Mouse (Mus musculus) hindlimb bud, embryonic 11.5 days (tissue): ENCODE measurements around the gene Slc22a14.
"Not testable (repeated sequence)": the region's sequence is repeated elsewhere in the genome, so short reads cannot be mapped to it uniquely, and the experiment has no call there.

Experiments used
- DNase-seq: peaks from one replicate; pipeline ENCODE4 v3.0.0-alpha.2; 2012; ENCODE audit warnings: low read depth, low spot score; ENCODE audit errors: extremely low spot score

The Slc22a14 gene

DNA sequence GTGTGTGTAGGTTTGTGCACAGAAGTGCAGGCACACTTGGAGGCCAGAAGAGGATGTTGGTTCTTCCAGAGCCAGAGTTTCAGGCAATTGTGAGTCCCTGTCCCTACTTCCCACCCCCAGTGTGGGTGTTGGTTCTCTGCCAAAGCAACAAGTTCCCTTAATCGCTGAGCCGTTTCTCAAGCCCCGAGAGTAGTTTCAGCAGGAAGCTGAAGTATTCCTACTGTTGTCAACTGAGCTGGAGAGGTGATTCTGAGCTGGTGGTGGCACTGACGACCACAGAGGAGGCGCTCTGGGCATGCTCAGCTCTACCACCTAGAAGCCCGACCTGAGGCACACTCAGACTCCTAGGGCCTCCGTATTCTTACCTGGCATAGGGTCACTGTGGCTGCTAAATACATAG, at the start of gene Slc22a14:
Gene Slc22a14 (minus strand): TSS at position 270 of the 400 bp plus-strand sequence.
- DNase-seq = no peak

DNA sequence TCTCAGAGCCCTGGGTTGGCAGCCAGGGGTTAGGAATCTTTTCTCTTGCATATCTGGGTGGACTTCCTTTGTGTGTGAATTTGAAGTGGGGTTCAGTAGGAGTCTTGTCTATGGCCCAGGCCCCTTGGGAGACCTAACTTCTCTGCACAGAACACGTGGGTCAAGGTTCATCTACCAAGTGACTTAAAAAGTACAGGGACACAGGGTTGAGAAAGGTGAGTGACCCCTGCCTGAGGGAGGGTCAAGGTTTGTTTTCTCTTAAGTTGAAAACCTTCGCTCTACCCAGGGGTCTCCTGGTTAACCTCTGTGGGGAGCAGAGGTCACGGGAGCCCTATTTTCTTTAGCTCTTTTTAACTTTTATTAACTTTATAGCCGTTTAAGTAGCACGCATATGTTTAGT, 44.5 kb upstream of the Slc22a14 start:
- DNase-seq = no peak

DNA sequence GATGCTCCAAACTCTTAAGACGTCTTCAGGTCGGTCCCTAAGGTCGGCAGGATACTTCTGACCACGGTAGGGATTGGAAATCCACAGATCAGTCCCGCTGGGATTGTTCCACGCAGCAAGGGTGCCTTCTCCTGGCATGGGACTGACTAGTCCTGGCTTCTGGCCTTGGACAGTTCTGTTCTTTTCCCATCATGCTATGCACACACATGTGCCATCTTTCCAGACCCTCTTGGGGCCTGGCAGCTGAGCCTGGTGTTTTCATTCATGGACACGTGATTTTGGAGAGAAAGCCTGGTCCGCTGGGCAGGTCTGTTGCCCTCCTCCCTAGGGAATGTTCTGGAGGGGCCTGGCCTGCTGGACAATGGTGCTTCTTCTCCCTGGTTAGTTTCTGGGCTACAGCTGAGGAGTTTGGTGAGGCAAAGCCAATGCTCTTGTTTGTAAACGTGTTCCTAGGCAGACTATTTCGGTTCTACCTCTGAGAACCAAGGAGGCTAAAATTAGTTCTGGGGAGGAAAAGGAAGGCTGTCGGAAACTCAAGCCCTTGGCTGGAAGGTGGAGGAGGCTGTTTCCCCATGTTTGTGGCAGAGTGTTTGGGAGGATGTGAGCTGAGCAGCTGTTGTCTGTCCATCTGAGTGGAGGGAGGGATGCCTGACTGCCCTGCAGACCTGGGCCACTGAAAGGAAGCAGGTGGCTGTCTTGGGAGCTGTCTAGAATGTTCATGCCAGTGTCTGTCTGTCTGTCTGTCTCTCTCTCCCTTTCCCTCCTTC, 43.7 kb upstream of the Slc22a14 start:
- DNase-seq = no peak

DNA sequence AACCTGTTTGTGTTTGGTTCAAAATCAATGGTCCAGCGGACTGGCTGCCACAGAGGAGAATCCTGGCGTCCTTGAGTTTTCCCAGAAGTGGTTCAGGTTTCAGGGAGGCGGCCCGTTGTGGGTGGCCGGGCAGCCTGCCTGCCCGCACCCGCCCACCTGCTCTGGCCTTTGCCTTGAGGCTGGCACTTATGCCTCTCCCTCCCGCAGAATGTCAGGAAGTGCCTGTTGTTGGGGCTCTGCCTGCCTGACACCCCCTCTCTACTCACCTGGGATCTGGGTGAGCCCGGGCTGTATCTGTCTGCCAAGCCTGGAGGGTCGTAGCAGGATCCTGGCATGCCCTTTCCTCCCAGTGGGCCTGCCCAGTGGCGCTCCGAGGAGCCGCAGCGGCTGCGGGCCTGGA, 42.5 kb upstream of the Slc22a14 start:
- no peak for DNase-seq

DNA sequence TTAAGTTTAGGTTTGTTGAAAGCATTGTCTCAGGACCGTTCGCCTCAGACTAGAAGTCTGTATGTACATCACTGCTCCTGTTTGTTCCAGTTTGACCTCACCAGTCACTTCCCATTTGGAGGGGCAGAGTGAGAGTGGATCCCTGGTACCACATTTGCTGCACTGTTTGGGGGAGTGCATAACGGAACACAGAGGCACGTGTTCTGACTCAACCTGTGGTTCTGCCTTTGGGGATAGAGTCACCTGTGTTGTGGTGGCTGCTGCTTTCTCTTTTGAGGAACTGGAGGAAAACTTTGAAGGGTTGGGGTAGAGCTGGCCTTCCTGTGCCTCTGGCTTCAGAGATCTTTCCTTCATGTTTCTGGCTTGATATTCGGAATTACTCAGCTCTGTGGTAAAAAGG, 38.7 kb upstream of the Slc22a14 start:
- DNase-seq = no peak

DNA sequence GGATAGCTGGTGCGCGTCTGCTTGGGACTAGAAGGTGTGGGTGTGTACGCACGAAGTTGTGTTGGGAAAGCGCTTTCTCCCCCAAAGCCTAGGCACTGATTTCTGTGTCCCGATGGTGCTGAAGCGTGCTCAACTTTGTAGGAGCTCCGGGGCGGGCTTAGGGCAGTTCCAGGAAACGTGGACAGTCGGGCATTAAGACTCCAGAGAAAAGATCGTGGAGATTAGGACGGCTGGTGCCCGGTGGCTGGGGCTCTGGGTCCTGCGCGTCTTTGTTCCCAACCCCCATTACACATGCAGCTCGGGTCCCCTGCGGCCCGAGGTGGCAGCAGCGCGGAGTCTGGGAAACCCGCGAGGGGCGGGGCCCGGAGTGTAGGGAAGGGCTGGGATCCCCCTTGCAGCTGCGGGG, 37.9 kb upstream of the Slc22a14 start:
- DNase-seq = no peak

DNA sequence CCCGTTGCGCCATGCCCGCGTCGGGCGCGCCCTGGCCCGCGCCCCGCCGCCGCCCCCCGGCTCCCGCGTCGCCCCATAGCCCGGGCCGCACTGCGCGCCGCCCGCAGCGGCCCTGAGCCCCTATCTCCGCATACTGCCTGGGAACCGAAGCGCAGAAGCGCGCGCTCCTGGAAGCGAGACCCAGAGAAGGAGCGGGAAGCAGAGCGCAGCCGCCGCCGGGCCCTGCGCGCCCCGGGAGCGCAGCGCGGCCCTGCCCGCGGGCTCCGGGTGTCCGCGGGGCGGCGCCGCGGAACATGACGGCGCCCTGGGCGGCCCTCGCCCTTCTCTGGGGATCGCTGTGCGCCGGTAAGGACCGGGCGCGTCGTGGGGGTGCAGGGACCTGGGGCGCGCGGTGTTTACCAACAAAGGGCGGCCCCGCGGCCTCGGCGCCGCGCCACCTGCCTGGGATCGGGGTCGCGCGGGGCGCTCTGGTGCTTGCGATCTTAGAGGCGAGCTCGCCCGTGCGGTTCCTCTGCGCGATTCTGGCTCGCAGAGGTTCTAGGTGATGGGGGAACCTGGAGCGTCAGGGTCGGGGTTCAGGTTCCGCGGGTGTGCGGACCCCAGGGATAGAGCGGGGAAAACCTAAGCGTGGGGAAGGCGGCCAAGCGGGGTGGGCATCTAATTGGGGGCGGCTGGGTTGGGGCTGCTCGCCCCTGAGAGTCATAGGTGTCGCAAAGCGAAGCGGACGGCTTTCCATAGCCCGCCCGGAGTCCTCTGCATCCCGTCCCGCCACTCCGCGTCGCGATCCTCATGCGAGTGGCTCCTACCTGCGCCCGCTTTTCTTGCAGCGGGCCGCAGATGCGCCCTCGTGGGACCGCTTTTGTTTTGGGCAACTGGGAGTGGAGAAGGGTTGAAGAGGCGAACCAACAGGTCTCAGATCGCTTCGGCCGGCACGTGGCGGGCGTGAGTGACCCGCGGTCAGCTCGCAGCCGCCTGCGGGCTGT, 37.2 kb upstream of the Slc22a14 start:
- no peak for DNase-seq

DNA sequence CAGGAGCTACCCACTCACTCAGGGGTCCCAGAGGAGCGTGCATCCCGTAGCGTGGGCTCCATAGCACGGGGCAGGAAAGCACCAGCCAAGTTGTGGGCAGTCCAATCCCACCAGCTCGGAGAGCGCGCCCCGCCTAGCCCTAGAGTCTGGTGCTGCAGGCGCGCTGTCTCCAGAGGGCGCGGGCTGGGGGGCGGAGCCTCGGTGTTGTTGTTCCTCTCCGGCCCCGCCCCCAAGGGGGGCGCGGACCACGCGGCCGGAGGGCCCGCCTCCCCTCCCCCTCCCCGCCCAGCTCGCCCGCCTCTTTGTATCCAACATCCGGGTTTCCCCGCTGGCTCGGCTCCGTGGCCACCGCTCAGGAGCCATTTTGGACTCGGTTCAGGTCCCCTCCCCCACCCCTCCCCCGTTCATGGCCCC, 36.5 kb upstream of the Slc22a14 start, which contains the start of gene Acvr2b:
Gene Acvr2b (plus strand): TSS at position 318 of the 414 bp plus-strand sequence.
- peak; percentile 88 for DNase-seq

DNA sequence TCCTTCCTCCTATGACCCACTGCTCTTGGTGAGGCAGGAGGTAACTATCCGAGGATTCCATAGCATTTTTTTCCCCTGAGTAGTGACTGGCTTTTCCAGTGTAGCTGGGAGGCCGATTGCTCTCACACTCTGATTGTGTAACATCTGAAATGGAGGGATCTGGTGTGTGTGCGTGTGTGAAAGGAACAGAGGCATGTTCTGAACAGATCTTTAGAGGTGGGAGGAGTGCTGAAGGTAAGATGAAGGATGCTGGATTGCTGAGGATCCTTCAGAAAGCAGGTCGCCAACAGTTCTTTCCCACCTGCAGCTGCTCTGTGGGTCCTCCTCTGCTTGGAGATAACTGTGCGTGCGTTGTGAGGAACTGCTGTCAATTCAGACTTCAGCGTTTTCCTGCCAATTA, 36.0 kb upstream of the Slc22a14 start:
- no peak for DNase-seq

DNA sequence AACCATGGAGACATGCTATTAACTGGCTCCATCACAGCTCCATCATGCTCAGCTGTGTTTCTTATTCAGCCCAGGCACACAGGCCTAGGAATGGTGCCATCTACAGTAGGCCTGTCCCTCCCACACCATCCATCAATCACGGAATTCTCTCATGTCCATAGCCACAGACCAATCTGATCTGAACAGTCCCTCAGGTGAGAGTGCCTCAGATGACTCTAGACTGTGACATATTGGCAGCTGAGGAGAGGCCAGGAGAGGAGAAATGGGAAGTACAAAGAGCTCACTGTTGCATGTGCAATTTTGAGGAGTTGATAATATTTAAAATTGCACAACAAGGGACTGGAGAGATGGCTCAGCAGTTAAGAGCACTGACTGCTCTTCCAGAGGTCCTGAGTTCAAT, 29.5 kb upstream of the Slc22a14 start:
- no peak for DNase-seq

DNA sequence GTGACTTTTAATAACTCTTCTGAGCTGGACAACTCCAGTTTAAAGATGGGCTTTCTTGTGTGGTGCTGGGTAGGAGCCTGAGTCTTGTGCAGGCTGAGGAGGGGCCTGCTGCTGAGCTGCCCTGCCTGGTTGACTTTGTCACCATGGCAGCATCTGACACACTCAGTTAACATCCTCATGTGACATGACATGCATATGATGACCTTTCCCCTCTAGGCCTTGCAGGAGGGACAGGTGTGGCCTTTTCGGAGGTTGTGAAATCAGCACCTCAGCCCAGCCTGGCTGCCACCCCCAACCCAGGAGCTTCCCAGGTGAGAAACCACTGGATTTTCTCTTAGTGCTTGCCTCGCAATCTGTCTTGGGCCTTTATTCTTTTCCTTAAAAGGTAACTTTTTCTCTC, 24.9 kb upstream of the Slc22a14 start:
- no peak for DNase-seq

DNA sequence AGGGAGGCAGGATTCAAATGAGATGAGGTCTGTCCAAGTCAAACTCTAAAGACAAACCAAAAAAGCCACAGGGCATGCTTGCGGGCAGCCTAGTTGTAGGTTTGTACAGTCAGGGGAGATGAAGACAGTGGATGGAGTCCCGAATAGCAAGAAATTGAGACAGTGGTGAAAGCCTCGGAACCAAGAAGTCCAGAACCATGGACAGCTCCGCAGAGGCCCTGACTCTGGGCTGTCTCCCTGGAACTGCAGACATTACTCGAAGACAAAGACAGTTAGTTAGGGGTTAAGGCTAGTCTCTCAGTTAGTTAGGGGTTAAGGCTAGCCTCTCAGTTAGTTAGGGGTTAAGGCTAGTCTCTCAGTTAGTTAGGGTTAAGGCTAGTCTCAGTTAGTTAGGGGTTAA, 23.6 kb upstream of the Slc22a14 start:
- no peak for DNase-seq

DNA sequence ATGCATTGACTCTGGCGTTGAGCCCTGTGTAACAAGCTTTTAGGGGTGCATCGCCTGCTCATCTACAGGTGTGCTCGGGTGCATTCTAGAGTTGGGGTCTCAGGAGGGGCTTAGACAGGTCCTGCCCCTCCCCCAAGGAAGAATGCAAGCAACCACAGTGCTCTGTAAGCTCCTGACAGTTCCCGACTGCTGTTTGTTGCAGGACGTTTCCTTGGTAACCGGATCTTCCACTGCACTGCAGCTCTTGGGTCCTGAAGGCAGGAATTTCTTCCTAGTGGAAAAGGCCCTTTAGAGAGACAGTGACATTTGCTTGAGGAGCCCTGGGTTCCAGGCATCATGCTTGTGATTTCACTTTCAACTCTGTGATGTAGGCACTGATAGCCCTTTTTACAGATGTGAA, 17.2 kb upstream of the Slc22a14 start:
- DNase-seq = no peak

DNA sequence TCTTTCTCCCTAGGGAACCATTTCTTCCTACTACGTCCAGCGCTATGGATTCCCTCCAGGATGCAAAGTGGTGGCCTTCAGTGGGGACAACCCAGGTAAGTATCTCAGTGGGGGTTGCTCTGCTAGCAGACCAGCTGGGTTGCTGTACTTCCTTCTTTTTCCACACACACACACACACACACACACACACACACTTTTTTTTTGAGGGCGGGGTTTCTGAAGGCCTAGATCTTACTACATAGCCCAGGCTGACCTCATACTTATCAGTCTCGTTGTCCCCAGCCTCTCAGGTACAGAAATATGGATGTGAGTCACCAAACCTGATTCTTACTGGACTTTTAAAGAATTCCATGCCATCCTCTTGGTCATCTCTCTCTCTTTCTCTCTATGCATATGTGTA, 12.9 kb upstream of the Slc22a14 start:
- no peak for DNase-seq

DNA sequence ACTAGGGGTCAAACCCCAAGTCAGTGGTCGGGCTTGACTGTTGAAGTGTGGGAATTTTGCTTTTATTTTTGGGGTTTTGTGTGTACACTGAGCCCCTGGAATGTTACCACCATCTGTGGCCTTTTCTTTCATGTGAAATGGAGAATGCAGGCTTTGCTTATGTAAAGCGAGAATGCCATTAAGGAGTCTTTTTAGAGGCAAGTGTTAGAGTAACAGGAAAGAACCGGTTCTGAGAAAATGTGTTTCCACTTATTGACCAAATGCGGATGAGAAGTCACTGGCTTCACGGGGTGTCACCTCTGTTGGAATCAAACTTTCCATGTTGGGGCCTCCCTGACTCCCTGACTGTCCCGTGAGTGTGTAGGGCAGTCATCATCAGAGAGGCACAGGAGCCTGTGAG, 10.2 kb upstream of the Slc22a14 start:
- DNase-seq = no peak

DNA sequence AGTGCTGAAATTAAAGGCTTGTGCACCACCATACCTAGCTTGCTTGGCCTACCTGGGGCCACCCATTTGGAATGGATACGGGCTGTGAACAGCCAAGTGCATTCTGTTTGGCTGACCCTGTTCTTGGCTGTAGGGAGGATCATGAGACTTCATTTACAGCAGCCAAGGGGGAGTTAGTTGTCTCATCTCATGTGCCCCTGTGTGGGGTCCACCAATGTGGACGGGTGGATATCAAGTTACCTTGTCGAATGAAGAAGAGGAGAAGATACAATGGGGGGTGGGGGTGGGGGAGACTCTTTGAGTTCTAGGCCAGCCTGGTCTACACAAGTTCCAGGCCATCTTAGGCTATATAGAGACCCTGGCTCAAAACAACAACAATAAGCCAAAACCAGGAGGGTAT, 9.7 kb upstream of the Slc22a14 start:
- no peak for DNase-seq

DNA sequence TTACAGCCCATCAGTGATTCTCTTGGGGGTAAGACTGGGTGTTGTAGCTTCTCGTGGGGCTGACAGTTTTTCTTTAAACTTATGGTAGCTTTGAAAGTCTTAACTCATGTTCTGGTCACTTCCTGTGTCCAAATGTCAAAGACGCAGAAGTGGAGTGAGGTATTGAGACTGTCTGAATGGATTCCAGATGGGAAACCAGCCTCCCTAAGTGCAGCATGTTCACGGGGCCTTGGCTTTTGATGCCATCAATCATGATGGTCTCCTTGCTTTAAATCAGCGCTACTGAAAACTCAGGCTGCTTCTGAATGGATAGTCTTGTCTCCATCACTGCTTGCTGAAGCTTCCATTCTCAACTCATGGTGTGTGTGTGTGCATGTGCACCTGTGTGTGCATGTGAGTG, 5.9 kb upstream of the Slc22a14 start:
- DNase-seq = no peak

DNA sequence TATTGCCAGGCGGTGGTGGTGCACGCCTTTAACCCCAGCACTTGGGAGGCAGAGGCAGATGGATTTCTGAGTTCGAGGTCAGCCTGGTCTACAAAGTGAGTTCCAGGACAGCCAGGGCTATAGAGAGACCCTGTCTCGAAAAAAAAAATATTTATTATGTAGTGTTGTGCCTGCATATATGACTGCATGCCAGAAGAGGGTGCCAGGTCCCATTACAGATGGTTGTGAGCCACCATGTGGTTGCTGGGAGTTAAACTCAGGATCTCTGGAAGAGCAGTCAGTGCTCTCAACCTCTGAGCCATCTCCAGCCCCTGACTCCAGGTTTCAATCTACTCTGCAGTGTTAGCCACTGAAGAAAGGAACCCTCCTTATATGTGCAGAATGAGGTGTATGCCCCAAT, 5.4 kb upstream of the Slc22a14 start:
- not testable (repeated sequence) for DNase-seq

DNA sequence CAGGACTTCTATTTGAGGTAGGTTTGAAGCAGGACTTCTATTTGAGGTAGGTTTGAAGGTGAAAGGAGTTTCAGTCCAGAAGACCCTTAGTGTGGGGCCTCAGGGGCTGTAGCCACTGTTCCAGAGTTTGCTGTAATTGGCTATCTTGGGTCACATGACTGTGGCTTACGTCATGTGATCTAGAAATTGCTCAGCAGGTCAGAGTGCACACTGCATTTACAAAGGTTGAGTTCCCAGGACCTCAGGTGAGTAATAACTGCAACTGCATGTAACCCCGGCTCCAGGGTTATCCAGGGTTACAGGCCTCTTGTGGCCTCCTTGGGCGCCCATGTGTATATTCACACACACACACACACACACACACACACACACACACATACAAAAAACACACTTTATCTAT, 3.0 kb upstream of the Slc22a14 start:
- no peak for DNase-seq

DNA sequence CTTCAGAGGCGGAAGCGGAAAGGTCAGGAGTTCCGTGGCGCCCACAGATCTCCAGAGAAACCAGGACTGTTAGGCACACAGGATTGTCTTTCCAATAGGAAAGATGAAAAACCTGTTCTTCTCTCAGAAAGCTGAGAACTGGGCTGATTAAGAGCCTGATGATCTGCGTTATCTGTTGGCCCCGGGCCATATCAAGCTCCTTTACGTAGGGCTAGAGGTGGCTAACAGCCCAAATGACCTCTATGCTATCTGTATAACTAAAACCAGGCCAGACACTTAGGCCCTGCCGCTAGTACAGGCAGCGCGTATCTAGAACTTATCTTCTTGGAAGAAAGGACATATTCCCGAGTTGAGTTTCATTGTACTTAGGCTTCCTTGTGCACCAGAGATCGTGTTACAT, 2.1 kb downstream of the Slc22a14 start:
- no peak for DNase-seq

DNA sequence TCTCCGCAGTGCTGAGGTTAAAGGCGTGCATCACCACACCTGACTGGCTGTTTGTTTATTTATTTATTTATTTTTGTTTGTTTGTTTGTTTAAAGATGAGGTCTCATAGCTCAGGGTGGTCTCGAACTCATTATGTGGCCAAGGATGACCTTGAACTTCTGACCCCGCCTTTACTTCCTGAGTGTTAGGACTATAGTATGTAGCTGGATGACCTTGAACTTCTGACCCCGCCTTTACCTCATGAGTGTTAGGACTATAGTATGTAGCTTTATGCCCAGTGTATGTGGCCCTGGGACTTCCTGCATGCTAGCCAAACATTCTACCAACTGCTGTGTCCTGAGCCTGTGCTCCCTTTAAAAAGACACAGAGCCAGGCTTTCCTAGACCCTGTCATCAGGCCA, 3.9 kb downstream of the Slc22a14 start:
- no peak for DNase-seq

DNA sequence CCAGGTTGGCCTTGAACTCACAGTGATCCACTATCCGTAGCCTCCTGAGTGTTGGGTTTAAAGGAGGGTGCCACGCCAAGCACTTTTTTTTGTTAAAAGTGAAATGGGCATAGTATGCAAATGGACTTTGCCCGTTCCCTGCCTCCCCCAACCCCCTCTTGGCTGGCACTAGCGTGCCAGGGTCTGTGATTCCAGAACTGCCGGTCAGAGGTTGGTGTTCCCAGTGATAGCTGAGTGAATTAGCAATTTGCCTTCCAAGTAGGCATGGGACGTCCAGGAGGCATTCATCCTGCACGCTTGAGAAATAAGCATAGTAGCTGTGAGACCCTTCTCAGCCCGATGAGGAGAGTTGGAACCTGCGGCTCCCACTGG, 7.3 kb downstream of the Slc22a14 start:
- no peak for DNase-seq
